Mouse (Mus musculus) thymus, adult 2 months (tissue): Measurements from ENCODE around the gene Pias1.
"Not testable (repeated sequence)": the region's sequence is repeated elsewhere in the genome, so short reads cannot be mapped to it uniquely, and the experiment has no call there.

Experiments
- CTCF ChIP-seq: fragments of 200-500 bp; IDR thresholded peaks from 2 replicates; pipeline ENCODE4 v1.5.1; 2012; ENCODE audit warnings: mild to moderate bottlenecking, control low read depth, low read length, moderate library complexity, borderline replicate concordance; ENCODE audit not compliant: control insufficient read depth, poor library complexity, insufficient read depth; ENCODE audit errors: extremely low read depth
- POLR2A ChIP-seq: fragments of 200-500 bp; IDR thresholded peaks from 2 replicates; pipeline ENCODE4 v1.6.1; 2012; ENCODE audit warnings: mild to moderate bottlenecking, low read length, control low read depth, moderate library complexity; ENCODE audit not compliant: control insufficient read depth, poor library complexity, insufficient read depth; ENCODE audit errors: extremely low read depth

DNA sequence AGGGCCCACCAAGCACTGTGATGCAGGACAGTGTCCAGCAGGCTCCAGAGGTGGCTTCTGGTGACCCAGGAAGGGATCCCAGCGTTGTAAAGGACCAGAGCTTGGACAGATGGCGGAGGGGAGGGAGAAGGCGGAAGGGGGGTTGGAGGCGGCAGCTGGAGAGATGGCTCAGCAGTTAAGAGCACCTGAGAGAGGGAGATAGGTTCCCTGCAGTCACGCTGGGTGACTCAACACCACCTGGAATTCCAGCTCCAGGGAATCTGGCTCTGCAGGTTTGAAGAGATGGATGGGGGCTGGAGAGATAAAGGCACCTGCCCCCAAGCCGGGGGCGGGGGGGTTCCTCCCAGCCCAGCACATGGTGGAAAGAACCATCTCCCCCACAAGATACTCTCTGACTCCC lies 127.6 kb downstream of the Pias1 start:
- not testable (repeated sequence) for TF ChIP-seq POLR2A, CTCF
